Mouse (Mus musculus): ENCODE measurements around the gene Pim3.
"Not testable (repeated sequence)": the region's sequence is repeated elsewhere in the genome, so short reads cannot be mapped to it uniquely, and the experiment has no call there.

Gene Pim3

GRCm38 (mm10) chr15:88861772-88862622, at the start of gene Pim3:
Gene Pim3, plus strand, starts transcription at chr15:88862186.
- DNase-seq (ENCODE audit: low read depth): peak; percentile 97

GRCm38 (mm10) chr15:88813262-88813661, 48.7 kb upstream of the Pim3 start:
- no peak for DNase-seq (ENCODE audit: low read depth)

- not testable (repeated sequence) for DNase-seq (ENCODE audit: low read depth)
Measured at GRCm38 (mm10) chr15:88813873-88814272, 48.1 kb upstream of the Pim3 start.

- DNase-seq (ENCODE audit: low read depth): peak; percentile 69
Measured at GRCm38 (mm10) chr15:88814411-88815047, 47.5 kb upstream of the Pim3 start.

- DNase-seq (ENCODE audit: low read depth): peak; percentile 95
Measured at GRCm38 (mm10) chr15:88815196-88815700, 46.7 kb upstream of the Pim3 start.

- DNase-seq (ENCODE audit: low read depth): peak; percentile 99
Measured at GRCm38 (mm10) chr15:88819026-88819905, 42.7 kb upstream of the Pim3 start, which contains the start of the genes Alg12 and Creld2. Gene Alg12, minus strand, starts transcription at chr15:88819318. Gene Creld2, plus strand, starts transcription at chr15:88819646.

GRCm38 (mm10) chr15:88819906-88820303, 42.1 kb upstream of the Pim3 start:
- DNase-seq (ENCODE audit: low read depth): peak; percentile 11

GRCm38 (mm10) chr15:88821403-88821802, 40.6 kb upstream of the Pim3 start:
- DNase-seq (ENCODE audit: low read depth): no peak

GRCm38 (mm10) chr15:88822513-88822912, 39.5 kb upstream of the Pim3 start:
- no peak for DNase-seq (ENCODE audit: low read depth)

GRCm38 (mm10) chr15:88823376-88823775, 38.6 kb upstream of the Pim3 start:
- DNase-seq (ENCODE audit: low read depth): no peak

GRCm38 (mm10) chr15:88827466-88827865, 34.5 kb upstream of the Pim3 start:
- DNase-seq (ENCODE audit: low read depth): no peak

GRCm38 (mm10) chr15:88827991-88828799, 33.8 kb upstream of the Pim3 start:
- peak; percentile 62 for DNase-seq (ENCODE audit: low read depth)

GRCm38 (mm10) chr15:88828800-88829705, 32.9 kb upstream of the Pim3 start:
- DNase-seq (ENCODE audit: low read depth): peak; percentile 81

GRCm38 (mm10) chr15:88829791-88830440, 32.1 kb upstream of the Pim3 start:
- DNase-seq (ENCODE audit: low read depth): no peak

GRCm38 (mm10) chr15:88830696-88831095, 31.3 kb upstream of the Pim3 start:
- DNase-seq (ENCODE audit: low read depth): no peak

GRCm38 (mm10) chr15:88831482-88831881, 30.5 kb upstream of the Pim3 start:
- DNase-seq (ENCODE audit: low read depth): no peak

- no peak for DNase-seq (ENCODE audit: low read depth)
Measured at GRCm38 (mm10) chr15:88832536-88832935, 29.4 kb upstream of the Pim3 start.

GRCm38 (mm10) chr15:88836031-88836430, 26.0 kb upstream of the Pim3 start:
- peak; percentile 11 for DNase-seq (ENCODE audit: low read depth)

GRCm38 (mm10) chr15:88836571-88836970, 25.4 kb upstream of the Pim3 start:
- DNase-seq (ENCODE audit: low read depth): no peak

Measured in 416B (cell line).